Mouse (Mus musculus): Measurements from ENCODE around the gene Cideb.

- TF ChIP-seq CTCF (conservative IDR thresholded peaks at IDR 0.05; ENCODE audit: low read length): no peak
- no peak for TF ChIP-seq NANOG (IDR thresholded peaks at IDR 0.05; ENCODE audit: borderline replicate concordance, low read length)
- no peak for TF ChIP-seq POU5F1 (IDR thresholded peaks at IDR 0.05; ENCODE audit: borderline replicate concordance, low read length)
Measured at GRCm38 (mm10) chr14:55780736-55781135, 22.5 kb upstream of the Cideb start.
